Mouse (Mus musculus): ENCODE data around the gene Prkra. TPM values are rescaled to one million over a fixed set of nuclear protein-coding genes. Genes with fewer than 3 reads are reported as not detected.

Gene Prkra
- total RNA-seq, 2 experiments from 2014 or later: 3.0 TPM

GRCm38 (mm10) chr2:76585090-76585489, 62.7 kb downstream of the Prkra start:
- no peak for DNase-seq (ENCODE audit: low spot score)

Other genes with a start within 250 kb of the Prkra start
- gene Osbpl6, start 241.5 kb downstream of the Prkra start, total RNA-seq (2021): 10 to 100 TPM; 39.9 to 53.7 TPM
- gene Pjvk, start 461 bp upstream of the Prkra start, total RNA-seq (2021): not detected
- 1 to 10 TPM; 4.7 to 6.7 TPM for gene Fkbp7, start 25.1 kb upstream of the Prkra start, total RNA-seq (2021)
- gene Plekha3, start 27.3 kb upstream of the Prkra start, total RNA-seq (2021): 10 to 100 TPM; 10.7 TPM

All from gastrocnemius, adult 18-20 months (tissue).